Mouse (Mus musculus): ENCODE results near the gene Neurod2. TPM values are rescaled to one million over a fixed set of nuclear protein-coding genes. Genes with fewer than 3 reads are reported as not detected.

Neurod2 gene
- 53.8 and 98.4 TPM in 2 replicates for polyA plus RNA-seq (2012; rRNA removed)

GRCm38 (mm10) chr11:98329081-98329959, at the start of gene Neurod2:
TSS of gene Neurod2 (minus strand) at chr11:98329648.

GRCm38 (mm10) chr11:98358161-98359083, 29.0 kb upstream of the Neurod2 start, which contains the start of gene Stard3:
TSS of gene Stard3 (plus strand) at chr11:98358368.

GRCm38 (mm10) chr11:98348083-98348961, 18.9 kb upstream of the Neurod2 start, which contains the start of gene Ppp1r1b:
TSS of gene Ppp1r1b (plus strand) at chr11:98348404.

Other genes with a start within 250 kb of the Neurod2 start
- 27.6 and 29.6 TPM in 2 replicates for gene Fbxl20, start 179.2 kb downstream of the Neurod2 start, polyA plus RNA-seq (2012; rRNA removed)
- 28.6 and 30.6 TPM in 2 replicates for gene Med1, start 136.4 kb downstream of the Neurod2 start, polyA plus RNA-seq (2012; rRNA removed)
- 23.2 and 24.3 TPM in 2 replicates for gene Cdk12, start 126.6 kb downstream of the Neurod2 start, polyA plus RNA-seq (2012; rRNA removed)
- gene Ppp1r1b, start 18.8 kb upstream of the Neurod2 start, polyA plus RNA-seq (2012; rRNA removed), result 8.3 and 16.4 TPM in 2 replicates
- 74.8 and 86.4 TPM in 2 replicates for gene Stard3, start 28.7 kb upstream of the Neurod2 start, polyA plus RNA-seq (2012; rRNA removed)
- gene Tcap, start 54.2 kb upstream of the Neurod2 start, polyA plus RNA-seq (2012; rRNA removed), result 0.64 and 2.3 TPM in 2 replicates
- 0.49 and 1.5 TPM in 2 replicates for gene Pnmt, start 56.8 kb upstream of the Neurod2 start, polyA plus RNA-seq (2012; rRNA removed)
- gene Pgap3, start 70.8 kb upstream of the Neurod2 start, polyA plus RNA-seq (2012; rRNA removed), result 11.9 and 12.1 TPM in 2 replicates
- 7.7 and 14.8 TPM in 2 replicates for gene Erbb2, start 82.8 kb upstream of the Neurod2 start, polyA plus RNA-seq (2012; rRNA removed)
- 140 and 174 TPM in 2 replicates for gene Mien1, start 109.3 kb upstream of the Neurod2 start, polyA plus RNA-seq (2012; rRNA removed)
- 0.49 and 2.8 TPM in 2 replicates for gene Grb7, start 116.7 kb upstream of the Neurod2 start, polyA plus RNA-seq (2012; rRNA removed)
- 0.30 TPM in 1 of 2 replicates, not detected in the other for gene Ikzf3, start 216.4 kb upstream of the Neurod2 start, polyA plus RNA-seq (2012; rRNA removed)
- 0.10 and 0.19 TPM in 2 replicates for gene Zpbp2, start 221.4 kb upstream of the Neurod2 start, polyA plus RNA-seq (2012; rRNA removed)

Measured in central nervous system, embryonic 14 days (tissue).